7 mouse cellular contexts compared by ENCODE assay signal in the genomic region with DNA sequence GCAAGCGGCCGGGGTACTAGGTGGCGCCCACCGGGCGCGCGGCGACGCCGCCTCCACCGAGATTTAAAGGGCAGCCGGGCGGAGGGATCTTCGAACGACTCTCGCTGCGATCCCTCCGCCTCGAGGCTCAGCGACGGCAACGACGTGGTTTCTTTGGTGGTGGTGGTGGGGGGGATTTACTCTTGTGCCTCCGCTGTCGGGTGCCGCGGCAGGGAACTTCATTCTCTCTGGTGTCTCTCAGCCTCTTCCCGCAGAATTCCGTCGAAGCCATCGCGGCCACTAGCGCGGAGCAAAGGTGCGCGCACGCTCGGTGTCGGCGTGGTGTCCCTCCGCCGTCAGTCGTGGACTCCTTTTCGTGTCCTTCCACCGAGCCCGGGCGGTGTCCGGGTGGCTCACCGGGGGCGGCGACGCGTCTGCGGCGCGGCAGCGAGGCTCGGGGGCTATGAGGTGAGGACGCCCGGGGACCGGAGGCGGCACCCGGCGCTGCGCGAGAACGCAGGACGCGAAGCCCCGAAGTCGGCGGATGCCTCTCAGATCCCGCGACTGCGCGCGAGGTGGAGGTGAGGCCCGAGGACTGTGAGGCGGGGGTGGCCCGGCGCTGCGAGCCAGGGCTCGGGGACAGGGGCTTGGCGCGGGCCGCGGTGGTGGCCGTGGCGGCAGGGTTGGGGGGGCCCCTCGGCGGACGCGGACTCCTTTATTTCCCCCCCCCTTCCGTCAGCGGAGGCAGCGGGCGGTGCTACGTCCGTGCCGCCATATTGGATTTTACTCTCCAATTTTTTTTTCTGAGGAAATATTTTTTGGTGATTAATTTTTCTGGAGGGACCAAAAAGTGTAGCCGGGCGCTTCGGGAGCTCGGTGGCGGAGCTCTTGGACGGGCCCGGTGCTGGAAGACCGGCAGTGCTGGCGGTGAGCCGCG. TPM values are rescaled to one million over a fixed set of nuclear protein-coding genes. Genes with fewer than 3 reads are reported as not detected.
DNase-seq lines count a peak whose midpoint lies in the region; ATAC-seq and TF ChIP-seq lines count a peak whose summit lies in the region.

No protein-coding gene starts in this region.

- peak overlapping the region; percentile 100 for H3K9ac ChIP-seq in embryonic facial prominence, embryonic 11.5 days (replicated peaks; ENCODE audit: low read length)
- H3K9ac ChIP-seq in limb, embryonic 11.5 days (ENCODE audit: low read length): peak overlapping the region; percentile 100
- peak overlapping the region; percentile 100 for H3K9ac ChIP-seq in midbrain, embryonic 13.5 days (replicated peaks)

- H3K27ac ChIP-seq in embryonic facial prominence, embryonic 11.5 days (replicated peaks; ENCODE audit: low read depth, low read length): peak overlapping the region; percentile 100
- peak overlapping the region; percentile 100 for H3K27ac ChIP-seq in limb, embryonic 11.5 days (replicated peaks; ENCODE audit: low read depth, low read length)
- peak overlapping the region; percentile 100 for H3K27ac ChIP-seq in midbrain, embryonic 13.5 days
- peak overlapping the region; percentile 99 for H3K27ac ChIP-seq in small intestine, adult 2 months (ENCODE audit: insufficient read depth, low read depth, low read length)

- peak overlapping the region; percentile 96 for H3K4me3 ChIP-seq in embryonic facial prominence, embryonic 11.5 days (ENCODE audit: low read depth, low read length)
- peak overlapping the region; percentile 97 for H3K4me3 ChIP-seq in limb, embryonic 11.5 days (ENCODE audit: low read depth, low read length)
- peak overlapping the region; percentile 96 for H3K4me3 ChIP-seq in midbrain, embryonic 13.5 days (replicated peaks)
- peak overlapping the region; percentile 78 for H3K4me3 ChIP-seq in small intestine, adult 2 months (ENCODE audit: low read depth, low read length)

- peak; percentile 76 for ATAC-seq in embryonic facial prominence, embryonic 11.5 days (replicated peaks; ENCODE audit: insufficient number of reproducible peaks, low FRiP score, low TSS enrichment, low read depth)
- peak; percentile 46 for ATAC-seq in limb, embryonic 11.5 days (ENCODE audit: insufficient number of reproducible peaks, low FRiP score, low TSS enrichment, low read depth)
- peak; percentile 83 for ATAC-seq in midbrain, embryonic 13.5 days

- no peak for TF ChIP-seq CTCF in small intestine, adult 2 months (IDR thresholded peaks at IDR 0.05; ENCODE audit: extremely low read depth, insufficient read length, insufficient replicate concordance, low read depth, low read length)

- WGBS in embryonic facial prominence, embryonic 11.5 days: under 1% methylated on average over 106 of the region's 111 CpGs
- WGBS in limb, embryonic 11.5 days: under 1% methylated on average over 111 of the region's 111 CpGs
- WGBS in midbrain, embryonic 13.5 days: under 1% methylated on average over 110 of the region's 111 CpGs
- WGBS in small intestine, adult 2 months: under 1% methylated on average over 103 of the region's 111 CpGs

- H3K4me1 ChIP-seq in embryonic facial prominence, embryonic 11.5 days (ENCODE audit: control insufficient read depth, insufficient read depth, low read length): no peaks in the 10 kb centered on the region
- peaks cover 5% of the 10 kb centered on the region; the same call in 1 of the 2 replicates for H3K4me1 ChIP-seq in limb, embryonic 11.5 days (ENCODE audit: control insufficient read depth, insufficient read depth, low read length)
- peaks cover 27% of the 10 kb centered on the region for H3K4me1 ChIP-seq in midbrain, embryonic 13.5 days (replicated peaks)
- peaks cover 5% of the 10 kb centered on the region; the same call in 1 of the 2 replicates for H3K4me1 ChIP-seq in small intestine, adult 2 months (ENCODE audit: control insufficient read depth, insufficient read depth, insufficient read length, low read length)

- no peaks in the 10 kb centered on the region; the same call in 1 of the 2 replicates for H3K36me3 ChIP-seq in embryonic facial prominence, embryonic 11.5 days (replicated peaks; ENCODE audit: control insufficient read depth, insufficient read depth, low read depth, low read length)
- no peaks in the 10 kb centered on the region for H3K36me3 ChIP-seq in limb, embryonic 11.5 days (ENCODE audit: control insufficient read depth, insufficient read depth, low read length)
- 0 out of 2 replicates have a peak, but pooled peaks cover 4% of the 10 kb centered on the region for H3K36me3 ChIP-seq in midbrain, embryonic 13.5 days
- H3K36me3 ChIP-seq in small intestine, adult 2 months (ENCODE audit: control insufficient read depth, insufficient read depth, low read length): no peaks in the 10 kb centered on the region

- no peaks in the 10 kb centered on the region for H3K9me3 ChIP-seq in embryonic facial prominence, embryonic 11.5 days (replicated peaks; ENCODE audit: control insufficient read depth, low read length)
- H3K9me3 ChIP-seq in limb, embryonic 11.5 days (ENCODE audit: control insufficient read depth, low read length): no peaks in the 10 kb centered on the region
- H3K9me3 ChIP-seq in midbrain, embryonic 13.5 days: no peaks in the 10 kb centered on the region

- peak; percentile 85 for DNase-seq in adrenal gland, postnatal 25 days
- peak; percentile 96 for DNase-seq in embryonic facial prominence, embryonic 11.5 days (ENCODE audit: low spot score)
- DNase-seq in heart, adult 18-20 months: peak; percentile 89 to 94
- peak; percentile 90 for DNase-seq in kidney, adult 18-20 months
- peak; percentile 90 for DNase-seq in limb, embryonic 11.5 days (ENCODE audit: low spot score)

- no peaks in the 10 kb centered on the region for H3K27me3 ChIP-seq in embryonic facial prominence, embryonic 11.5 days (ENCODE audit: control insufficient read depth, insufficient read depth, low read length)
- H3K27me3 ChIP-seq in limb, embryonic 11.5 days (ENCODE audit: control insufficient read depth, insufficient read depth, low read length): no peaks in the 10 kb centered on the region
- H3K27me3 ChIP-seq in midbrain, embryonic 13.5 days: no peaks in the 10 kb centered on the region
- 0 out of 2 replicates have a peak, but pooled peaks cover 3% of the 10 kb centered on the region for H3K27me3 ChIP-seq in small intestine, adult 2 months (ENCODE audit: control insufficient read depth, insufficient read depth, low read length)

- TF ChIP-seq POLR2A in small intestine, adult 2 months (IDR thresholded peaks at IDR 0.05; ENCODE audit: low read depth, low read length): peak; percentile 100

- H3K4me2 ChIP-seq in embryonic facial prominence, embryonic 11.5 days (ENCODE audit: low read depth, low read length): peak overlapping the region; percentile 83
- H3K4me2 ChIP-seq in limb, embryonic 11.5 days (ENCODE audit: low read depth, severe bottlenecking): peak overlapping the region; percentile 93
- H3K4me2 ChIP-seq in midbrain, embryonic 13.5 days (replicated peaks): peak overlapping the region; percentile 92

RNA-seq across cellular contexts. Expression of a gene that starts 0.8 kb away (rescaled TPM):
- total RNA-seq in adrenal gland, postnatal 25 days (2021): 72.1 and 75.9 TPM in 2 replicates
- 28.4 and 30.8 TPM in 2 replicates for polyA plus RNA-seq in embryonic facial prominence, embryonic 11.5 days (2014; fragmentation: Nextera tagmentation; extraction: Ambion mirVana)
- 10 to 100 TPM; 27.2 to 29.3 TPM for total RNA-seq in heart, adult 18-20 months (2021)
- 25.3 and 30.6 TPM in 2 replicates for polyA plus RNA-seq in limb, embryonic 11.5 days (2014; fragmentation: Nextera tagmentation; extraction: Ambion mirVana)
- 56.7 and 61.6 TPM in 2 replicates for polyA plus RNA-seq in midbrain, embryonic 13.5 days (2015; fragmentation: Nextera tagmentation; extraction: Ambion mirVana)
- 7.4 and 16.8 TPM in 2 replicates for polyA plus RNA-seq in small intestine, adult 2 months (2012; rRNA removed)

RNA-seq across cellular contexts. Expression of a gene that starts 59.9 kb away (rescaled TPM):
- 21.2 and 30.4 TPM in 2 replicates for total RNA-seq in adrenal gland, postnatal 25 days (2021)
- 37.9 and 39.0 TPM in 2 replicates for polyA plus RNA-seq in embryonic facial prominence, embryonic 11.5 days (2014; fragmentation: Nextera tagmentation; extraction: Ambion mirVana)
- 1 to 10 TPM; 5.5 to 8.3 TPM for total RNA-seq in heart, adult 18-20 months (2021)
- 38.3 and 42.9 TPM in 2 replicates for polyA plus RNA-seq in limb, embryonic 11.5 days (2014; fragmentation: Nextera tagmentation; extraction: Ambion mirVana)
- 27.9 and 30.1 TPM in 2 replicates for polyA plus RNA-seq in midbrain, embryonic 13.5 days (2015; fragmentation: Nextera tagmentation; extraction: Ambion mirVana)
- 180 and 300 TPM in 2 replicates for polyA plus RNA-seq in small intestine, adult 2 months (2012; rRNA removed)

Comparison
In these comparisons a context has a peak if more than half of its experiments do, and no peak if none do; other contexts are left out.
1. Peak in every context shown above with its lines: DNase-seq, ATAC-seq, H3K4me3 ChIP-seq and H3K27ac ChIP-seq.